Mouse (Mus musculus): ENCODE results near the gene Fam222a. TPM values are rescaled to one million over a fixed set of nuclear protein-coding genes. Genes with fewer than 3 reads are reported as not detected.

Fam222a gene
- polyA plus RNA-seq, 1 experiment from 2014 or later, result 4.5 TPM

- DNase-seq (ENCODE audit: low spot score) (no peak), ATAC-seq (no peak)
- Histone ChIP-seq H3K9me3 (replicated peaks; ENCODE audit: control insufficient read depth, low read length) (no peaks in the 10 kb centered on the region), H3K27ac (ENCODE audit: low read depth, low read length) (no peak overlapping the region), H3K27me3 (replicated peaks; ENCODE audit: control insufficient read depth, insufficient read depth, low read length) (peaks cover 20% of the 10 kb centered on the region), H3K9ac (ENCODE audit: low read length) (no peak overlapping the region), H3K4me2 (ENCODE audit: low read length) (no peak overlapping the region), H3K4me3 (ENCODE audit: low read depth, low read length) (no peak overlapping the region), H3K4me1 (ENCODE audit: control insufficient read depth, insufficient read depth, low read length) (peaks cover 20% of the 10 kb centered on the region), H3K36me3 (ENCODE audit: control insufficient read depth, insufficient read depth, low read length) (no peaks in the 10 kb centered on the region)
- 83% methylated on average over 3 of the region's 3 CpGs for WGBS
Observed at GRCm38 (mm10) chr5:114583046-114583445, 15.2 kb downstream of the Fam222a start.

- no peak for ATAC-seq
- Histone ChIP-seq H3K9me3 (replicated peaks; ENCODE audit: control insufficient read depth, low read length) (no peaks in the 10 kb centered on the region), H3K27me3 (replicated peaks; ENCODE audit: control insufficient read depth, insufficient read depth, low read length) (peaks cover 19% of the 10 kb centered on the region), H3K9ac (ENCODE audit: low read length) (no peak overlapping the region), H3K27ac (ENCODE audit: low read depth, low read length) (no peak overlapping the region), H3K36me3 (ENCODE audit: control insufficient read depth, insufficient read depth, low read length) (no peaks in the 10 kb centered on the region), H3K4me1 (ENCODE audit: control insufficient read depth, insufficient read depth, low read length) (peaks cover 20% of the 10 kb centered on the region), H3K4me3 (ENCODE audit: low read depth, low read length) (no peak overlapping the region), H3K4me2 (ENCODE audit: low read length) (no peak overlapping the region)
- no peak for DNase-seq (ENCODE audit: low spot score)
- WGBS, result 87% methylated on average over 12 of the region's 12 CpGs
Observed at GRCm38 (mm10) chr5:114583490-114584175, 15.8 kb downstream of the Fam222a start.

- peaks cover 11% of the 10 kb centered on the region for H3K27me3 ChIP-seq (replicated peaks; ENCODE audit: control insufficient read depth, insufficient read depth, low read length)
- DNase-seq (ENCODE audit: low spot score), result no peak
- 0 out of 2 replicates have a peak, but pooled peaks have one; percentile 21 for ATAC-seq
Observed at GRCm38 (mm10) chr5:114584293-114585104, 16.7 kb downstream of the Fam222a start.

GRCm38 (mm10) chr5:114585682-114586081 lies 17.9 kb downstream of the Fam222a start:
- DNase-seq (ENCODE audit: low spot score), result no peak
- H3K9ac ChIP-seq (ENCODE audit: low read length), result no peak overlapping the region
- peaks cover 6% of the 10 kb centered on the region; the same call in 1 of the 2 replicates for H3K27me3 ChIP-seq (replicated peaks; ENCODE audit: control insufficient read depth, insufficient read depth, low read length)
- H3K9me3 ChIP-seq (replicated peaks; ENCODE audit: control insufficient read depth, low read length), result no peaks in the 10 kb centered on the region
- H3K36me3 ChIP-seq (ENCODE audit: control insufficient read depth, insufficient read depth, low read length), result no peaks in the 10 kb centered on the region
- ATAC-seq, result no peak
- whole genome bisulfite sequencing, result 11% methylated on average over 5 of the region's 5 CpGs
- H3K4me3 ChIP-seq (ENCODE audit: low read depth, low read length), result no peak overlapping the region
- H3K27ac ChIP-seq (ENCODE audit: low read depth, low read length), result 0 out of 2 replicates have a peak overlapping the region, but pooled peaks have one; percentile 1
- H3K4me2 ChIP-seq (ENCODE audit: low read length), result no peak overlapping the region
- peaks cover 35% of the 10 kb centered on the region for H3K4me1 ChIP-seq (ENCODE audit: control insufficient read depth, insufficient read depth, low read length)

More at GRCm38 (mm10) chr5:114584293-114585104, 16.7 kb downstream of the Fam222a start:
- peaks cover 25% of the 10 kb centered on the region for H3K4me1 ChIP-seq (ENCODE audit: control insufficient read depth, insufficient read depth, low read length)
- WGBS, result 31% methylated on average over 14 of the region's 14 CpGs
- no peaks in the 10 kb centered on the region for H3K36me3 ChIP-seq (ENCODE audit: control insufficient read depth, insufficient read depth, low read length)
- H3K9me3 ChIP-seq (replicated peaks; ENCODE audit: control insufficient read depth, low read length), result no peaks in the 10 kb centered on the region
- H3K27ac ChIP-seq (ENCODE audit: low read depth, low read length), result 0 out of 2 replicates have a peak overlapping the region, but pooled peaks have one; percentile 36
- no peak overlapping the region for H3K4me2 ChIP-seq (ENCODE audit: low read length)
- H3K4me3 ChIP-seq (ENCODE audit: low read depth, low read length), result no peak overlapping the region
- no peak overlapping the region for H3K9ac ChIP-seq (ENCODE audit: low read length)

- H3K27ac ChIP-seq (ENCODE audit: low read depth, low read length), result 0 out of 2 replicates have a peak overlapping the region, but pooled peaks have one; percentile 14
- no peaks in the 10 kb centered on the region for H3K9me3 ChIP-seq (replicated peaks; ENCODE audit: control insufficient read depth, low read length)
- no peak overlapping the region for H3K4me2 ChIP-seq (ENCODE audit: low read length)
- H3K4me1 ChIP-seq (ENCODE audit: control insufficient read depth, insufficient read depth, low read length), result peaks cover 55% of the 10 kb centered on the region
- H3K4me3 ChIP-seq (ENCODE audit: low read depth, low read length), result no peak overlapping the region
- peaks cover 5% of the 10 kb centered on the region; the same call in 1 of the 2 replicates for H3K27me3 ChIP-seq (replicated peaks; ENCODE audit: control insufficient read depth, insufficient read depth, low read length)
- WGBS, result 44% methylated on average over 9 of the region's 9 CpGs
- DNase-seq (ENCODE audit: low spot score) (no peak), ATAC-seq (no peak)
- no peak overlapping the region for H3K9ac ChIP-seq (ENCODE audit: low read length)
- no peaks in the 10 kb centered on the region for H3K36me3 ChIP-seq (ENCODE audit: control insufficient read depth, insufficient read depth, low read length)
Observed at GRCm38 (mm10) chr5:114587908-114588307, 20.1 kb downstream of the Fam222a start.

GRCm38 (mm10) chr5:114588416-114588815 lies 20.6 kb downstream of the Fam222a start:
- no peak for DNase-seq (ENCODE audit: low spot score)
- H3K4me1 ChIP-seq (ENCODE audit: control insufficient read depth, insufficient read depth, low read length), result peaks cover 60% of the 10 kb centered on the region
- WGBS, result 55% methylated on average over 10 of the region's 10 CpGs
- no peaks in the 10 kb centered on the region for H3K36me3 ChIP-seq (ENCODE audit: control insufficient read depth, insufficient read depth, low read length)
- no peak overlapping the region for H3K27ac ChIP-seq (ENCODE audit: low read depth, low read length)
- peaks cover 4% of the 10 kb centered on the region; the same call in 1 of the 2 replicates for H3K27me3 ChIP-seq (replicated peaks; ENCODE audit: control insufficient read depth, insufficient read depth, low read length)
- ATAC-seq, result no peak
- H3K9me3 ChIP-seq (replicated peaks; ENCODE audit: control insufficient read depth, low read length), result no peaks in the 10 kb centered on the region
- H3K4me3 ChIP-seq (ENCODE audit: low read depth, low read length), result no peak overlapping the region
- H3K4me2 ChIP-seq (ENCODE audit: low read length), result no peak overlapping the region
- H3K9ac ChIP-seq (ENCODE audit: low read length), result no peak overlapping the region

- 12% methylated on average over 6 of the region's 6 CpGs for WGBS
- peaks cover 64% of the 10 kb centered on the region for H3K4me1 ChIP-seq (ENCODE audit: control insufficient read depth, insufficient read depth, low read length)
- ATAC-seq, result no peak
- H3K9me3 ChIP-seq (replicated peaks; ENCODE audit: control insufficient read depth, low read length), result no peaks in the 10 kb centered on the region
- H3K4me2 ChIP-seq (ENCODE audit: low read length), result no peak overlapping the region
- DNase-seq (ENCODE audit: low spot score), result no peak
- H3K9ac ChIP-seq (ENCODE audit: low read length), result no peak overlapping the region
- H3K27ac ChIP-seq (ENCODE audit: low read depth, low read length), result no peak overlapping the region
- no peaks in the 10 kb centered on the region for H3K36me3 ChIP-seq (ENCODE audit: control insufficient read depth, insufficient read depth, low read length)
- H3K27me3 ChIP-seq (replicated peaks; ENCODE audit: control insufficient read depth, insufficient read depth, low read length), result peaks cover 4% of the 10 kb centered on the region; the same call in 1 of the 2 replicates
- no peak overlapping the region for H3K4me3 ChIP-seq (ENCODE audit: low read depth, low read length)
Observed at GRCm38 (mm10) chr5:114589026-114589425, 21.2 kb downstream of the Fam222a start.

- H3K27ac ChIP-seq (ENCODE audit: low read depth, low read length), result 0 out of 2 replicates have a peak overlapping the region, but pooled peaks have one; percentile 14
- H3K4me3 ChIP-seq (ENCODE audit: low read depth, low read length), result no peak overlapping the region
- ATAC-seq (no peak), DNase-seq (ENCODE audit: low spot score) (no peak)
- no peak overlapping the region for H3K4me2 ChIP-seq (ENCODE audit: low read length)
- peaks cover 4% of the 10 kb centered on the region; the same call in 1 of the 2 replicates for H3K27me3 ChIP-seq (replicated peaks; ENCODE audit: control insufficient read depth, insufficient read depth, low read length)
- no peaks in the 10 kb centered on the region for H3K9me3 ChIP-seq (replicated peaks; ENCODE audit: control insufficient read depth, low read length)
- peaks cover 62% of the 10 kb centered on the region for H3K4me1 ChIP-seq (ENCODE audit: control insufficient read depth, insufficient read depth, low read length)
- 0 out of 2 replicates have a peak, but pooled peaks cover under 1% of the 10 kb centered on the region for H3K36me3 ChIP-seq (ENCODE audit: control insufficient read depth, insufficient read depth, low read length)
- whole genome bisulfite sequencing, result 33% methylated on average over 2 of the region's 2 CpGs
- no peak overlapping the region for H3K9ac ChIP-seq (ENCODE audit: low read length)
Observed at GRCm38 (mm10) chr5:114589454-114589853, 21.6 kb downstream of the Fam222a start.

Data from forebrain, embryonic 14.5 days (tissue).